Mouse (Mus musculus) left cerebral cortex, adult 9 months (tissue): Measurements from ENCODE around the gene Lyve1.

ENCODE experiments used
- DNase-seq, 2 experiments: peaks; one replicate each; pipeline ENCODE4 v3.0.0; 2022; ENCODE audit warnings: low spot score in 2 of 2

The Lyve1 gene

DNA sequence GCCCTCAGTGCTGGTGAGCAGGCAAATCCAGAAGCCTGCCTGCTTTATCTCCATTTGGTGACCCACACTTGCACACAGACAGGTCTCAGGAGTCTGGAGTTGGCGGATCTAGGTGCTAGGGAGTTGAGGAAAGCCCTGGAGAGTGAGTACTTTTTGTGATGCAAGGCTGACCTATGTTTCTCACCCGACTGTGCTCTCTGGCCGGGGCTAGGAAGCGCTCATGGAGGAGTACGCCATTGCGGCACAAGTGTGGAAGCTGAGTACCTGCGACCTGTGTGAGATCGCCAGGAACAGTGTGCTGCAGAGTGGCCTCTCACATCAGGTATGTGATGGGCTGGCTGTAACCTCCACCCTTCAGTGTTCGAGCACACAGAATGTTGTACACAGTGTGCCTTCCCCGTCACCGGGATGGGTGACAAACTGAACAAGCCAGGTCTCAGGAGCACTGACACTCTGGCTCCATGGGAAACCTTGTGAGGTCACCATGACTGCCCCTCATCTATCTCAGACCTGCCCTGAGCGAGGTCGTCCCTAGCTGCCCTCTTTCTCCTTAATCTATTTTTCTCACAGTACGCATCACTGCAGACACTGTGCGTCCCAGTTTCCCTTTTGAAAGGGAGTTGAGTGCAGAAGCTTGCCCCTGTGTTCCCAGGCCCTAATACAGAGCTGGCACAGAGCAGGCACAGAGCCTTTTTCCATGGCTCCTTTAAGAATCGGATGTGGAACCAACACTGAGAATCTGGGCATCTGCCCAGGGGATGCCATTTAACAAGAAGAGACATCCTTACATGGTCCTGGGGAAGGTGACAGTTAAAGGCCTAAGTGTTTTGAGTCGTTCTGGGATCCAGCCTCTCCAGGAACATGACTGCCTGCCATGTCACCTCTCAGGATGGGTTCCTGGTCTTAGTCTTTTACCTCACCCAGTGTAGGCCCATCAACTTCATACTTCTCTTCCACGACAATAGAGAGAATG, 53.2 kb downstream of the Lyve1 start:
- DNase-seq, result no peak

DNA sequence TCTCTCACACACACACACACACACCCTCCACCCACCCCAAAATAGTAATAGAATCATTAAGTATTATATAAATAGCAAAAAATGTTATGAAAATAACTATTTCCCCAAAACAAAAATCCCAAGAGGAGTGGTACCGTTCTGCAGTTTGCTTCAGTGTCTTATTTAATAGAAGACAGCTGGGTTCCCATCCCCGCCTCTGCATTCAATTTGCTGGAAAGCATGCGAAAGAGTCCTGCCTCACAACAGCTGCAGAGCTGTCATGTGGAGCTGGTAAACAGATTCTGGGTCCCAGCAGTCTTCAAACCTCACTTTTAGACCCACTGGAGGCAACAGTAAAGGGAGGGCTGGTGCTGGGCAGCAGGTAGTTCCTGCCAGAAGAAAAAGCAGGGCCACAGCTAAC, 54.1 kb downstream of the Lyve1 start:
- DNase-seq, result no peak

DNA sequence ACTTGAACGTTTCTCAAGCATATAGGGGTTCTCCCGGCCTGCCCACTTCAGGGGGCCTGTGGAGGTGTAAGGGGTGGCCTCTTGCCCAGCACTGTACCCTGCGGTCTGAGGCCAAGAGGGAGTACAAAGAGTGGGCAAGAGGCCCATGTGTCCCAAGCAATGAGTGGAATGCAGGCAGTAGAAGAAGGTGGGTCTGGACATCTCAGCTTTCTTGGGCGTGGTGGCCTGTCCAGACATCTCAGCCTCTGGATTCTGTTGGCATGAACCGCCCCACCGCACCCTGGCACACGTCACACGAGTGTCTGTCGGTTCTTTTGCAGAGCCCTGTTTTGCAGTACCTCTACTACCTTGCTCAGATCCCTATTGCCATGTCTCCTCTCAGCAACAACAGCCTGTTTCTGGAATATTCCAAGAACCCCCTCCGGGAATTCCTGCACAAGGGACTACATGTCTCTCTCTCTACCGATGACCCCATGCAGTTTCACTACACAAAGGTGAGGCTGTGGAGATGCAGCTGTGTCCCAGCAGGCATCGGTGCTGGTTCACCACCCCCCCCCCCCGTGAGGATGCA, 55.5 kb downstream of the Lyve1 start:
- DNase-seq, result no peak

- peak in 1 of 2 experiments; percentile 43 for DNase-seq
Observed at GRCm38 (mm10) chr7:110804266-110804665, 58.8 kb downstream of the Lyve1 start.

DNA sequence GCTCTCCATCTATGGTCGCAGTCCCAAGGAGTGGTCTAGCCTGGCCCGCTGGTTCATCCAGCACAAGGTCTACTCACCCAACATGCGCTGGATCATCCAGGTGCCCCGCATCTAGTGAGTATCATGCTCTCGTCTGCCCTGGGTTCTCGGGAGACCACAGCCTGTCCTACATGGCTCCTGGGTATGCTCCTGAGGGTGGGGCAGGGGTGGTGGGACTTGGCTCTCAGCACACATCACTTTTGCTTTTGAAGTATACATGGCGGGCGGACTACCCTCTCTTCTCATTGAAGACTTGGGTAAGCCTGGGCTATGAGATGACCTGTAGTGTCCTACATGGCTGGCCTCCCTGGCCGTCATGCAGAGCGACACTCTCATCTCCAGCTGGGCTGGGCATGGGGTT, 59.9 kb downstream of the Lyve1 start:
- DNase-seq, result no peak

DNA sequence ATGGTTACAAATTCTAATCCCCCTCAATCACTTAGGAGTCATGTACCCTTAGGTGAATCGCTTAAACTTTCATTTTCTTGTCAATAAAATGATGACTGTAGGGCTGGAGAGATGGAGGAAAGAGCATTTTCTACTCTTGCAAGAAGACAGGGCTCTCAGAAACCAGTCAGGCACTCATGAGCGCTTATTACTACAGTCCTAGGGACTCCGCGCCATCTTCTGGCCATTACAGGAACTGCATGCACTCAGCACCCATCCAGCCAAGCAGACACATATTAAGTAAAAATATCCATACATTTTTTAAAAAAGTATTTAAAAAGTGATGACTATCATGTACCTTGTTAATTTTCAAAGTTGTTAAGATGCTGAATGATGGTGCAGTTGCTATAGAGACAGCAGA, 62.0 kb downstream of the Lyve1 start:
- peak in 1 of 2 experiments; percentile 95 for DNase-seq
